Mouse (Mus musculus) forebrain, embryonic 15.5 days (tissue): Measurements from ENCODE around the gene S1pr4. TPM values are rescaled to one million over a fixed set of nuclear protein-coding genes. Genes with fewer than 3 reads are reported as not detected.

ENCODE experiments used
- ATAC-seq: fragments of 200-750 bp; cut with Nextera tagmentation; replicated peaks from 2 replicates; pipeline ENCODE4 v1.8.0; 2017; ENCODE audit warnings: mild to moderate bottlenecking, moderate TSS enrichment, moderate library complexity
- H3K27ac ChIP-seq: fragments of 300-500 bp; sonication (generic); replicated peaks from 2 replicates; pipeline ENCODE4 v1.5.1; 2015; ENCODE audit warnings: mild to moderate bottlenecking, inconsistent platforms
- H3K27me3 ChIP-seq: fragments of 300-500 bp; sonication (generic); 2 replicates; pipeline ENCODE4 v1.6.1; 2015; ENCODE audit warnings: inconsistent platforms
- H3K36me3 ChIP-seq: fragments of 300-500 bp; sonication (generic); 2 replicates; pipeline ENCODE4 v1.6.1; 2015; ENCODE audit warnings: mild to moderate bottlenecking, inconsistent platforms
- H3K4me1 ChIP-seq: fragments of 300-500 bp; sonication (generic); 2 replicates; pipeline ENCODE4 v1.6.1; 2015; ENCODE audit warnings: inconsistent platforms
- H3K4me2 ChIP-seq: fragments of 300-500 bp; sonication (generic); replicated peaks from 2 replicates; pipeline ENCODE4 v1.6.1; 2015; ENCODE audit warnings: mild to moderate bottlenecking, inconsistent platforms
- H3K4me3 ChIP-seq: fragments of 300-500 bp; sonication (generic); 2 replicates; pipeline ENCODE4 v1.5.1; 2015; ENCODE audit warnings: mild to moderate bottlenecking, inconsistent platforms
- H3K9ac ChIP-seq: fragments of 300-500 bp; sonication (generic); replicated peaks from 2 replicates; pipeline ENCODE4 v1.6.1; 2015; ENCODE audit warnings: mild to moderate bottlenecking, inconsistent platforms
- H3K9me3 ChIP-seq: fragments of 300-500 bp; sonication (generic); 2 replicates; pipeline ENCODE4 v1.6.1; 2016; ENCODE audit warnings: inconsistent platforms
- WGBS: fragments of 180-500 bp; shearing (Covaris S2); methylation state at CpG from one replicate; pipeline ENCODE4 v1.1.7; 2015; ENCODE audit warnings: mixed read lengths; 5-methylcytosine and 5-hydroxymethylcytosine counted together
- polyA plus RNA-seq: library from polyadenylated mRNA; unstranded; fragments of >200 nt; fragmentation: Nextera tagmentation; extraction: Ambion mirVana; gene quantifications from 2 replicates; pipeline ENCODE4 v1.2.1, GENCODE M21; 2015

Gene S1pr4
- polyA plus RNA-seq, 1 experiment from 2014 or later = 0.73 TPM

DNA sequence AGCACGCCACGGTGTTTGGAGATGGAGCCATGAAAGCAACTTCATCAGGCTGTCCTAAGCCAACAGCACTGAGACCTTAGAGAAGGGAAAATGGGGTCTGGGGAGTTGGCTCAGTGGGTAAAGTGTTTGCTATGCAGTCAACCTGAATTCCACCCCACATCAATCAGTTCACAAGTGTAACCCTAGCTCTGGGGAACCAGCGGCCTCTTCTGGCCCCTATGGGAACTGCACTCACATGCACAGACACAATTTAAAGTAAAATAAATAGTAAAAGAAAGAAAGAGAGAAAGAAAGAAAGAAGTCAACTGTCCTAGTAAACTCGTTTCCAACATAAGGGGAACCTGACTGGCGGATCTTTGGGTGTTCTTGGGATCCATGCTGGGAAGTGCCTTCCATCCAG is 13.9 kb upstream of the S1pr4 start:
- Histone ChIP-seq H3K4me3 (no peak overlapping the region), H3K27me3 (0 out of 2 replicates have a peak, but pooled peaks cover 8% of the 10 kb centered on the region), H3K4me1 (no peaks in the 10 kb centered on the region), H3K9ac (no peak overlapping the region), H3K9me3 (no peaks in the 10 kb centered on the region), H3K27ac (no peak overlapping the region), H3K4me2 (no peak overlapping the region), H3K36me3 (no peaks in the 10 kb centered on the region)
- no peak for ATAC-seq
- WGBS = 89% methylated on average over 5 of the region's 5 CpGs

- Histone ChIP-seq H3K4me3 (no peak overlapping the region), H3K4me1 (no peaks in the 10 kb centered on the region), H3K27ac (no peak overlapping the region), H3K27me3 (0 out of 2 replicates have a peak, but pooled peaks cover 8% of the 10 kb centered on the region), H3K36me3 (no peaks in the 10 kb centered on the region), H3K4me2 (no peak overlapping the region), H3K9ac (no peak overlapping the region), H3K9me3 (no peaks in the 10 kb centered on the region)
- 80% methylated on average over 14 of the region's 14 CpGs for WGBS
- ATAC-seq = no peak
Measured at GRCm38 (mm10) chr10:81510246-81510810, 10.4 kb upstream of the S1pr4 start.

GRCm38 (mm10) chr10:81507691-81508489 is 8.0 kb upstream of the S1pr4 start:
- ATAC-seq = no peak
- no peak overlapping the region for H3K4me2 ChIP-seq
- no peak overlapping the region for H3K9ac ChIP-seq
- no peaks in the 10 kb centered on the region for H3K9me3 ChIP-seq
- 0 out of 2 replicates have a peak, but pooled peaks cover 1% of the 10 kb centered on the region for H3K4me1 ChIP-seq
- H3K4me3 ChIP-seq = no peak overlapping the region
- no peaks in the 10 kb centered on the region for H3K36me3 ChIP-seq
- no peak overlapping the region for H3K27ac ChIP-seq
- WGBS = 80% methylated on average over 13 of the region's 13 CpGs
- 0 out of 2 replicates have a peak, but pooled peaks cover 8% of the 10 kb centered on the region for H3K27me3 ChIP-seq

GRCm38 (mm10) chr10:81507095-81507494 is 7.2 kb upstream of the S1pr4 start:
- Histone ChIP-seq H3K4me1 (0 out of 2 replicates have a peak, but pooled peaks cover 3% of the 10 kb centered on the region), H3K4me2 (no peak overlapping the region), H3K27me3 (0 out of 2 replicates have a peak, but pooled peaks cover 1% of the 10 kb centered on the region), H3K27ac (no peak overlapping the region), H3K9me3 (no peaks in the 10 kb centered on the region), H3K4me3 (no peak overlapping the region), H3K9ac (no peak overlapping the region), H3K36me3 (no peaks in the 10 kb centered on the region)
- no peak for ATAC-seq
- 32% methylated on average over 6 of the region's 6 CpGs for WGBS

DNA sequence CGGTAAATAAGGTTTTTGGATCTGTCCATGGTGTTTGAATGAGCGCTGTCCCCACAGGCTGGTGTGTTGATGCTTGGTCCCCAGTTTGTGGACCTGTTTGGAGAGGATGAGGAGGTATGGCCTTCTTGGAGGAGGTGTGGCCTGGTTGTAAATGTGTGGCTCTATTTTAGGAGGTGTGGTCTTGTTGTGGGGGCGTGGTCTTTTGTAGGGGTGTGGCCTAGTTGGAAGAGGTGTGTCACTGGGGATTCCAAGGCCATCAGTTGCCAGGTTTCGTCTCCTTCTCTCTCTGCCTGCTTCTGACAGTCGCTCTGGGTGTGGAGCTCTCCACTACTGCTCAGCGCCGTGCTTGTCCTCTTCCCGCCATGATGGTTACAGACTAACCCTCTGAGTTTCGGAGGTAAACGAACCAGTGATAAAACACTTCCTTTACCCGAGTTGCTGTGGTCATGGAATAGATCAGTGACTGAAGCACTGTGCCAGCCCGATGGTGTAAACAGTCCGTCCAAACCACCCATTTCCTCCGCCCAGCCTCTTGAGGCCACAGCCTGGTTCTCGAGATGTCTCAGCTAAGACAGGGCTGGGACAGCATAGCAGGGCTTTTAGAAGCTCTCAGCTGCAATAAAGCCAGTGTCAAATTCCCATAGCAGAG is 5.2 kb upstream of the S1pr4 start:
- H3K27ac ChIP-seq = no peak overlapping the region
- WGBS = 81% methylated on average over 15 of the region's 15 CpGs
- no peaks in the 10 kb centered on the region for H3K27me3 ChIP-seq
- H3K9ac ChIP-seq = no peak overlapping the region
- 0 out of 2 replicates have a peak, but pooled peaks cover 3% of the 10 kb centered on the region for H3K4me1 ChIP-seq
- H3K36me3 ChIP-seq = no peaks in the 10 kb centered on the region
- ATAC-seq = no peak
- H3K4me2 ChIP-seq = no peak overlapping the region
- no peak overlapping the region for H3K4me3 ChIP-seq
- H3K9me3 ChIP-seq = no peaks in the 10 kb centered on the region

GRCm38 (mm10) chr10:81502658-81503057 is 2.7 kb upstream of the S1pr4 start:
- Histone ChIP-seq H3K4me1 (peaks cover 5% of the 10 kb centered on the region; the same call in 1 of the 2 replicates), H3K9me3 (no peaks in the 10 kb centered on the region), H3K4me2 (peak overlapping the region; percentile 60), H3K27ac (no peak overlapping the region), H3K36me3 (no peaks in the 10 kb centered on the region), H3K9ac (peak overlapping the region; percentile 37; the same call in 1 of the 2 replicates), H3K27me3 (no peaks in the 10 kb centered on the region), H3K4me3 (peak overlapping the region; percentile 40)
- ATAC-seq = peak; percentile 44
- WGBS = 8% methylated on average over 36 of the region's 36 CpGs

- Histone ChIP-seq H3K4me3 (no peak overlapping the region), H3K4me1 (peaks cover 13% of the 10 kb centered on the region), H3K9me3 (no peaks in the 10 kb centered on the region), H3K27me3 (no peaks in the 10 kb centered on the region), H3K27ac (no peak overlapping the region), H3K9ac (no peak overlapping the region), H3K4me2 (no peak overlapping the region), H3K36me3 (no peaks in the 10 kb centered on the region)
- WGBS = 82% methylated on average over 5 of the region's 5 CpGs
- no peak for ATAC-seq
Measured at GRCm38 (mm10) chr10:81501863-81502262, 1.9 kb upstream of the S1pr4 start.

GRCm38 (mm10) chr10:81499250-81499901 is 556 bp downstream of the S1pr4 start:
- Histone ChIP-seq H3K4me2 (no peak overlapping the region), H3K36me3 (no peaks in the 10 kb centered on the region), H3K9ac (no peak overlapping the region), H3K27me3 (no peaks in the 10 kb centered on the region), H3K27ac (no peak overlapping the region), H3K4me3 (no peak overlapping the region), H3K4me1 (peaks cover 27% of the 10 kb centered on the region), H3K9me3 (no peaks in the 10 kb centered on the region)
- ATAC-seq = no peak
- 81% methylated on average over 23 of the region's 23 CpGs for WGBS

DNA sequence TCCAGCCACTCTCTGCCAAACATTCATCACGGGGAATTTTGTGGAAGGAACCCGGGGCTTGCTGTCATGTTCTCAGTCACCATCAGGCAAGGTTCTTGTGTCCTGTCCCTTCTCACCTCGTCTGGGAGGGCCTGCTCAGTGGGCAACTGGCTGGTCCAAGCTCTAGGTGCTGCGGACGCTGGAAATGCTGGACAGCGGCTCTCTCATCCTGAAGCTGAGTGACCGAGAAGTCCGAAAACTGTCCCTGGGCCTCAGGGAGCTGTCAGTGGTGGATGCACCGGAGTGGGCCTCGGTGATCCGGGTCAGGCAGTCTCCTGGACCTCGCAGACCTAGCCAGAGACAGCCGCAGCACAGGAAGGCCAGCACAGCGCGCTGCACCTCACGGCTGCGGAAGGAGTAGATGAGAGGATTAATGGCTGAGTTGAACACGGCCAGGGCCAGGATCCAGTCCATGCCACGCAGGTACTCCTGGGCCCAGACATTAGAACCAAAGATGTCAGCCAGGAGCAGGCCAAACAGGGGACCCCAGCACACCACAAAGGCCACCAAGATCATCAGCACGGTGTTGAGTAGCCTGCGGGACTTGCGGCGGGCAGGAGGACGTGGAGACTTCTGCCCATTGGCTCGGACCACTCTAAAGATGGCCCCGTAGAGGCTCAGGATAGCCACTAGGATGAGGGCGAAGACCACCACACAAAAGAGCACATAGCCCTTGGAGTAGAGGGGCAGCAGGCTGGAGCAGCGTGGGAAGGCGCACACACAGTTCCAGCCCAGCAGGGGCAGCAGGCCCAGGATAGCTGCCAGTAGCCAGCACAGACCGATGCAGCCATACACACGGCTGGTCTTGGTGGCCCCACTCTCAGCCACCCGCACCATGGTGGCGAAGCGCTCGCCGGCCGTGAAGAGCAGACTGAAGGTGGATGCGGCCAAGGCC is 1.3 kb downstream of the S1pr4 start:
- WGBS = 84% methylated on average over 38 of the region's 38 CpGs
- no peaks in the 10 kb centered on the region for H3K9me3 ChIP-seq
- ATAC-seq = no peak
- H3K36me3 ChIP-seq = no peaks in the 10 kb centered on the region
- H3K4me2 ChIP-seq = no peak overlapping the region
- no peak overlapping the region for H3K4me3 ChIP-seq
- no peak overlapping the region for H3K27ac ChIP-seq
- H3K4me1 ChIP-seq = peaks cover 34% of the 10 kb centered on the region
- no peak overlapping the region for H3K9ac ChIP-seq
- H3K27me3 ChIP-seq = no peaks in the 10 kb centered on the region

- H3K9me3 ChIP-seq = no peaks in the 10 kb centered on the region
- no peak for ATAC-seq
- peaks cover 4% of the 10 kb centered on the region; the same call in 1 of the 2 replicates for H3K36me3 ChIP-seq
- 86% methylated on average over 17 of the region's 17 CpGs for WGBS
- H3K4me2 ChIP-seq = peak overlapping the region; percentile 46
- peak overlapping the region; percentile 50 for H3K4me3 ChIP-seq
- no peaks in the 10 kb centered on the region for H3K27me3 ChIP-seq
- H3K4me1 ChIP-seq = peaks cover 31% of the 10 kb centered on the region
- H3K9ac ChIP-seq = no peak overlapping the region; the same call in 1 of the 2 replicates
- H3K27ac ChIP-seq = 0 out of 2 replicates have a peak overlapping the region, but pooled peaks have one; percentile 21
Measured at GRCm38 (mm10) chr10:81497401-81498270, 2.3 kb downstream of the S1pr4 start.
